Mouse (Mus musculus) CH12.LX (cell line): Measurements from ENCODE around the gene Pld2. TPM values are rescaled to one million over a fixed set of nuclear protein-coding genes. Genes with fewer than 3 reads are reported as not detected.

Source experiments
- DNase-seq: peaks from one replicate; pipeline ENCODE4 v3.0.0-alpha.2; 2013; ENCODE audit errors: extremely low read depth
- H3K27ac ChIP-seq: 2 replicates; pipeline ENCODE4 v1.5.1; 2012; ENCODE audit warnings: low read depth, mild to moderate bottlenecking, control low read depth, moderate library complexity; ENCODE audit not compliant: insufficient read depth
- H3K27me3 ChIP-seq: replicated peaks from 2 replicates; pipeline ENCODE3; 2012; ENCODE audit warnings: inconsistent platforms
- H3K36me3 ChIP-seq, 2 experiments: replicated peaks in 1 of 2; 2 replicates each; pipeline versions ENCODE3 to v1.6.1; 2012; ENCODE audit warnings: inconsistent platforms in 1 of 2, low read length in 1 of 2, mild to moderate bottlenecking in 1 of 2, mixed read lengths in 1 of 2, moderate library complexity in 1 of 2; ENCODE audit not compliant: control insufficient read depth in 1 of 2, insufficient read depth in 1 of 2
- H3K4me1 ChIP-seq, 2 experiments: 2 replicates each; pipeline ENCODE4 v1.6.1; 2012; ENCODE audit warnings: inconsistent platforms in 1 of 2, moderate library complexity in 1 of 2; ENCODE audit not compliant: insufficient read depth in 2 of 2, control insufficient read depth in 1 of 2
- H3K4me2 ChIP-seq: 2 replicates; pipeline ENCODE4 v1.6.1; 2012; ENCODE audit warnings: low read depth, mild to moderate bottlenecking, control low read depth; ENCODE audit not compliant: poor library complexity, insufficient read depth, severe bottlenecking
- H3K4me3 ChIP-seq, 3 experiments: fragments of 150-350 bp in 1 of 3; sonication (generic) in 1 of 3; replicated peaks in 1 of 3; 2 replicates each; pipeline versions ENCODE3 to v1.5.1; 2011 to 2012; ENCODE audit warnings: low read depth in 2 of 3, low read length in 2 of 3, mild to moderate bottlenecking in 2 of 3, moderate library complexity in 2 of 3, control low read depth in 1 of 3, improper control_type of control experiment in 1 of 3, inconsistent platforms in 1 of 3, mixed read lengths in 1 of 3; ENCODE audit not compliant: poor library complexity in 1 of 3
- H3K79me2 ChIP-seq: replicated peaks from 2 replicates; pipeline ENCODE4 v1.6.1; 2012; ENCODE audit warnings: mild to moderate bottlenecking, moderate library complexity; ENCODE audit not compliant: control insufficient read depth, poor library complexity, insufficient read depth, severe bottlenecking; ENCODE audit errors: extremely low read depth
- H3K9ac ChIP-seq: 2 replicates; pipeline ENCODE4 v1.6.1; 2012; ENCODE audit warnings: low read depth, mild to moderate bottlenecking, control low read depth, moderate library complexity; ENCODE audit not compliant: insufficient read depth
- H3K9me3 ChIP-seq: replicated peaks from 2 replicates; pipeline ENCODE3; 2012; ENCODE audit warnings: low read length, inconsistent platforms, mixed read lengths
- BHLHE40 ChIP-seq: IDR thresholded peaks from 2 replicates; pipeline ENCODE4 v1.6.1; 2011; ENCODE audit warnings: mild to moderate bottlenecking, low read depth, low read length, improper control_type of control experiment
- CHD1 ChIP-seq: IDR thresholded peaks from 2 replicates; pipeline ENCODE4 v1.6.1; 2012; ENCODE audit warnings: low read depth, low read length, improper control_type of control experiment, inconsistent platforms
- CHD2 ChIP-seq: IDR thresholded peaks from 2 replicates; pipeline ENCODE4 v1.6.1; 2011; ENCODE audit warnings: low read length, improper control_type of control experiment
- CTCF ChIP-seq, 2 experiments: IDR thresholded peaks in 1 of 2; conservative IDR thresholded peaks in 1 of 2; 2 replicates each; pipeline ENCODE4 v1.5.1; 2011 to 2012; ENCODE audit warnings: low read depth in 2 of 2, low read length in 2 of 2, improper control_type of control experiment in 1 of 2, inconsistent platforms in 1 of 2, mild to moderate bottlenecking in 1 of 2, moderate library complexity in 1 of 2
- E2F4 ChIP-seq: IDR thresholded peaks from 2 replicates; pipeline ENCODE4 v1.6.1; 2011; ENCODE audit warnings: low read depth, low read length, improper control_type of control experiment; ENCODE audit not compliant: insufficient replicate concordance
- EP300 ChIP-seq: IDR thresholded peaks from 2 replicates; pipeline ENCODE4 v1.6.1; 2011; ENCODE audit warnings: low read length, improper control_type of control experiment
- ETS1 ChIP-seq: conservative IDR thresholded peaks from 2 replicates; pipeline ENCODE4 v1.6.1; 2012; ENCODE audit warnings: low read depth, mild to moderate bottlenecking, inconsistent platforms, low read length, improper control_type of control experiment, moderate library complexity
- GABPA ChIP-seq: IDR thresholded peaks from 2 replicates; pipeline ENCODE4 v1.6.1; 2012; ENCODE audit warnings: low read depth, low read length, improper control_type of control experiment, inconsistent platforms; ENCODE audit not compliant: insufficient replicate concordance
- IRF4 ChIP-seq: IDR thresholded peaks from 2 replicates; pipeline ENCODE4 v1.6.1; 2014; ENCODE audit warnings: low read depth, mild to moderate bottlenecking, inconsistent platforms, low read length, improper control_type of control experiment
- JUN ChIP-seq: IDR thresholded peaks from 2 replicates; pipeline ENCODE4 v1.6.1; 2011; ENCODE audit warnings: low read depth, mild to moderate bottlenecking, low read length, improper control_type of control experiment, moderate library complexity; ENCODE audit not compliant: insufficient read depth
- JUND ChIP-seq: conservative IDR thresholded peaks from 2 replicates; pipeline ENCODE4 v1.6.1; 2011; ENCODE audit warnings: low read depth, low read length, improper control_type of control experiment
- MAX ChIP-seq: IDR thresholded peaks from 2 replicates; pipeline ENCODE4 v1.6.1; 2011; ENCODE audit warnings: low read length, improper control_type of control experiment
- MAZ ChIP-seq: IDR thresholded peaks from 2 replicates; pipeline ENCODE4 v1.6.1; 2012; ENCODE audit warnings: low read depth, mild to moderate bottlenecking, inconsistent platforms, low read length, improper control_type of control experiment, moderate library complexity
- MEF2A ChIP-seq: IDR thresholded peaks from 2 replicates; pipeline ENCODE4 v1.6.1; 2014; ENCODE audit warnings: low read depth, mild to moderate bottlenecking, inconsistent platforms, low read length, improper control_type of control experiment, borderline replicate concordance
- MXI1 ChIP-seq: IDR thresholded peaks from 2 replicates; pipeline ENCODE4 v1.6.1; 2011; ENCODE audit warnings: mild to moderate bottlenecking, low read depth, low read length, improper control_type of control experiment
- MYC ChIP-seq: IDR thresholded peaks from 2 replicates; pipeline ENCODE4 v1.6.1; 2011; ENCODE audit warnings: low read depth, mild to moderate bottlenecking, improper control_type of control experiment, low read length
- NELFE ChIP-seq: IDR thresholded peaks from 2 replicates; pipeline ENCODE4 v1.6.1; 2011; ENCODE audit warnings: low read depth, low read length, improper control_type of control experiment
- NRF1 ChIP-seq: IDR thresholded peaks from 2 replicates; pipeline ENCODE4 v1.6.1; 2014; ENCODE audit warnings: low read depth, mild to moderate bottlenecking, inconsistent platforms, low read length, improper control_type of control experiment, moderate library complexity
- PAX5 ChIP-seq: IDR thresholded peaks from 2 replicates; pipeline ENCODE4 v1.6.1; 2012; ENCODE audit warnings: low read length, inconsistent platforms, mixed read lengths
- POLR2A ChIP-seq: IDR thresholded peaks from 2 replicates; pipeline ENCODE4 v1.6.1; 2011; ENCODE audit warnings: low read depth, mild to moderate bottlenecking, improper control_type of control experiment, low read length
- POLR2AphosphoS2 ChIP-seq: IDR thresholded peaks from 2 replicates; pipeline ENCODE4 v1.6.1; 2011; ENCODE audit warnings: low read depth, low read length, improper control_type of control experiment
- SIN3A ChIP-seq: IDR thresholded peaks from 2 replicates; pipeline ENCODE4 v1.6.1; 2012; ENCODE audit warnings: low read length, improper control_type of control experiment, inconsistent platforms
- SMC3 ChIP-seq: IDR thresholded peaks from 2 replicates; pipeline ENCODE4 v1.6.1; 2011; ENCODE audit warnings: low read depth, low read length, improper control_type of control experiment
- TBP ChIP-seq: conservative IDR thresholded peaks from 2 replicates; pipeline ENCODE4 v1.6.1; 2011; ENCODE audit warnings: low read depth, low read length, improper control_type of control experiment
- TCF12 ChIP-seq: IDR thresholded peaks from 2 replicates; pipeline ENCODE4 v1.6.1; 2014; ENCODE audit warnings: low read depth, mild to moderate bottlenecking, inconsistent platforms, low read length, improper control_type of control experiment
- UBTF ChIP-seq: IDR thresholded peaks from 2 replicates; pipeline ENCODE4 v1.6.1; 2012; ENCODE audit warnings: low read depth, mild to moderate bottlenecking, inconsistent platforms, low read length, improper control_type of control experiment, moderate library complexity
- USF2 ChIP-seq: conservative IDR thresholded peaks from 2 replicates; pipeline ENCODE4 v1.6.1; 2011; ENCODE audit warnings: low read depth, low read length, improper control_type of control experiment
- ZC3H11A ChIP-seq: IDR thresholded peaks from 2 replicates; pipeline ENCODE4 v1.6.1; 2012; ENCODE audit warnings: low read depth, mild to moderate bottlenecking, inconsistent platforms, low read length, improper control_type of control experiment
- ZKSCAN1 ChIP-seq: IDR thresholded peaks from 2 replicates; pipeline ENCODE4 v1.6.1; 2012; ENCODE audit warnings: low read depth, inconsistent platforms, low read length, improper control_type of control experiment, borderline replicate concordance
- ZMIZ1 ChIP-seq: IDR thresholded peaks from 2 replicates; pipeline ENCODE4 v1.6.1; 2012; ENCODE audit warnings: low read depth, mild to moderate bottlenecking, inconsistent platforms, low read length, improper control_type of control experiment
- ZNF384 ChIP-seq: IDR thresholded peaks from 2 replicates; pipeline ENCODE4 v1.6.1; 2012; ENCODE audit warnings: low read depth, low read length, improper control_type of control experiment, inconsistent platforms
- dilution Hi-C: fragments of 300-500 bp; cut with MboI; formaldehyde crosslinking; loops from 2 replicates; pipeline ENCODE4 v1.14.3; 2020; ENCODE audit warnings: low sequenced_read_pairs; ENCODE audit not compliant: extremely low pct_unique_long_range_greater_than_20kb, extremely low pct_ligation_motif_present
- in situ Hi-C: fragments of 300-500 bp; cut with MboI; formaldehyde crosslinking; loops from 3 replicates; pipeline ENCODE4 v1.14.3; 2019; ENCODE audit warnings: low sequenced_read_pairs, low pct_ligation_motif_present, low pct_unique_long_range_greater_than_20kb, mixed read lengths
- polyA plus RNA-seq: library from polyadenylated mRNA; unstranded; fragments of >175 nt; gene quantifications from 2 replicates; pipeline ENCODE4 v1.2.1, GENCODE M21; 2012; ENCODE audit warnings: low read depth; ENCODE audit not compliant: insufficient read length
- total RNA-seq, 2 experiments: library from RNA; depleted of rRNA; stranded (reverse); fragments of 300-350 nt in 1 of 2; fragments of >200 nt in 1 of 2; gene quantifications; 2 replicates each; pipeline ENCODE4 v1.2.3; 2012 to 2014

Pld2 gene
- total and polyA plus RNA-seq, 3 experiments: 3.4 to 6.7 (median 4.8) TPM

- Histone ChIP-seq H3K79me2 (peaks cover 9% of the 10 kb centered on the region; the same call in 1 of the 2 replicates), H3K27ac (peak overlapping the region; percentile 38; the same call in 1 of the 2 replicates), H3K9ac (peak overlapping the region; percentile 23; the same call in 1 of the 2 replicates), H3K27me3 (no peaks in the 10 kb centered on the region), H3K9me3 (no peaks in the 10 kb centered on the region), H3K4me1 (peaks cover 49 to 96% of the 10 kb centered on the region in 2 experiments), H3K36me3 (peaks cover 0 to 35% of the 10 kb centered on the region in 2 experiments), H3K4me2 (peak overlapping the region; percentile 29; the same call in 1 of the 2 replicates), H3K4me3 (peak overlapping the region in 1 of 3 experiments; percentile 4)
- DNase-seq: no peak
- TF ChIP-seq TCF12 (no peak), IRF4 (0 out of 2 replicates have a peak, but pooled peaks have one; percentile 37), NELFE (0 out of 2 replicates have a peak, but pooled peaks have one; percentile 20), MEF2A (peak; percentile 86), GABPA (no peak), POLR2A (peak; percentile 34; the same call in 1 of the 2 replicates), ZKSCAN1 (no peak), MAZ (peak; percentile 51; the same call in 1 of the 2 replicates), POLR2AphosphoS2 (no peak), TBP (no peak)
- in situ Hi-C loops: no loop called here
- dilution Hi-C loops: no loop called here
Observed at GRCm38 (mm10) chr11:70586954-70587353, 47.1 kb downstream of the Pld2 start.

GRCm38 (mm10) chr11:70591733-70592132 is 51.9 kb downstream of the Pld2 start:
- H3K4me3 ChIP-seq: no peak overlapping the region
- no peak overlapping the region for H3K27ac ChIP-seq
- in situ Hi-C loops (no loop called here), dilution Hi-C loops (no loop called here)
- H3K9me3 ChIP-seq: no peaks in the 10 kb centered on the region
- no peak overlapping the region for H3K4me2 ChIP-seq
- peaks cover 0 to 35% of the 10 kb centered on the region in 2 experiments for H3K36me3 ChIP-seq
- no peak for DNase-seq
- H3K4me1 ChIP-seq: peaks cover 43 to 95% of the 10 kb centered on the region in 2 experiments
- no peak for TF ChIP-seq MAX
- no peak for TF ChIP-seq MAZ
- TF ChIP-seq USF2: no peak
- no peak for TF ChIP-seq JUND
- TF ChIP-seq PAX5: no peak
- no peak for TF ChIP-seq NRF1
- no peak for TF ChIP-seq JUN
- no peak for TF ChIP-seq ZC3H11A
- TF ChIP-seq MXI1: no peak
- TF ChIP-seq EP300: peak; percentile 37; the same call in 1 of the 2 replicates
- peak; percentile 70; the same call in 1 of the 2 replicates for TF ChIP-seq BHLHE40
- TF ChIP-seq SIN3A: no peak
- TF ChIP-seq ZKSCAN1: no peak
- peak; percentile 47; the same call in 1 of the 2 replicates for TF ChIP-seq MEF2A
- peak; percentile 62; the same call in 1 of the 2 replicates for TF ChIP-seq ETS1
- TF ChIP-seq MYC: no peak
- TF ChIP-seq CTCF (conservative IDR thresholded peaks at IDR 0.05 in 1 of 2, IDR thresholded peaks at IDR 0.05 in 1 of 2; ENCODE audit: low read depth in 2 of 2, low read length in 2 of 2): no peak
- no peak for TF ChIP-seq SMC3
- no peak for TF ChIP-seq CHD1
- TF ChIP-seq POLR2AphosphoS2: no peak
- TF ChIP-seq E2F4: no peak
- no peak for TF ChIP-seq UBTF
- no peak for TF ChIP-seq TBP
- peak; percentile 25; the same call in 1 of the 2 replicates for TF ChIP-seq CHD2
- TF ChIP-seq ZMIZ1: no peak
- no peak for TF ChIP-seq GABPA
- no peak for TF ChIP-seq ZNF384
- no peak for TF ChIP-seq TCF12
- H3K9ac ChIP-seq: no peak overlapping the region
- peaks cover 7% of the 10 kb centered on the region; the same call in 1 of the 2 replicates for H3K79me2 ChIP-seq
- H3K27me3 ChIP-seq: no peaks in the 10 kb centered on the region
